Mouse (Mus musculus): ENCODE results near the gene Gm815. TPM values are rescaled to one million over a fixed set of nuclear protein-coding genes. Genes with fewer than 3 reads are reported as not detected.

The Gm815 gene
- total and polyA plus RNA-seq, 3 experiments = not detected

GRCm38 (mm10) chr19:26920816-26921215 lies 35.1 kb downstream of the Gm815 start:
- TF ChIP-seq EP300 (IDR thresholded peaks at IDR 0.05; ENCODE audit: insufficient read depth, low read depth, low read length) = no peak
- TF ChIP-seq POLR2A (IDR thresholded peaks at IDR 0.05; ENCODE audit: insufficient read depth, low read depth, low read length) = no peak
- no peak for TF ChIP-seq CTCF (IDR thresholded peaks at IDR 0.05)
- Histone ChIP-seq H3K4me3 (no peak overlapping the region), H3K36me3 (ENCODE audit: control insufficient read depth, insufficient read depth, low read length) (no peaks in the 10 kb centered on the region), H3K27ac (no peak overlapping the region), H3K27me3 (ENCODE audit: control insufficient read depth, insufficient read depth, low read length) (no peaks in the 10 kb centered on the region), H3K9ac (ENCODE audit: low read depth, low read length) (no peak overlapping the region), H3K79me2 (replicated peaks; ENCODE audit: control insufficient read depth, insufficient read depth, low read length) (no peaks in the 10 kb centered on the region), H3K4me1 (ENCODE audit: control insufficient read depth, insufficient read depth, low read length) (no peaks in the 10 kb centered on the region)
- DNase-seq = no peak
- intact Hi-C loops (cut with DNase I) = no loop called here
- WGBS = 63% methylated on average over 2 of the region's 2 CpGs

DNA sequence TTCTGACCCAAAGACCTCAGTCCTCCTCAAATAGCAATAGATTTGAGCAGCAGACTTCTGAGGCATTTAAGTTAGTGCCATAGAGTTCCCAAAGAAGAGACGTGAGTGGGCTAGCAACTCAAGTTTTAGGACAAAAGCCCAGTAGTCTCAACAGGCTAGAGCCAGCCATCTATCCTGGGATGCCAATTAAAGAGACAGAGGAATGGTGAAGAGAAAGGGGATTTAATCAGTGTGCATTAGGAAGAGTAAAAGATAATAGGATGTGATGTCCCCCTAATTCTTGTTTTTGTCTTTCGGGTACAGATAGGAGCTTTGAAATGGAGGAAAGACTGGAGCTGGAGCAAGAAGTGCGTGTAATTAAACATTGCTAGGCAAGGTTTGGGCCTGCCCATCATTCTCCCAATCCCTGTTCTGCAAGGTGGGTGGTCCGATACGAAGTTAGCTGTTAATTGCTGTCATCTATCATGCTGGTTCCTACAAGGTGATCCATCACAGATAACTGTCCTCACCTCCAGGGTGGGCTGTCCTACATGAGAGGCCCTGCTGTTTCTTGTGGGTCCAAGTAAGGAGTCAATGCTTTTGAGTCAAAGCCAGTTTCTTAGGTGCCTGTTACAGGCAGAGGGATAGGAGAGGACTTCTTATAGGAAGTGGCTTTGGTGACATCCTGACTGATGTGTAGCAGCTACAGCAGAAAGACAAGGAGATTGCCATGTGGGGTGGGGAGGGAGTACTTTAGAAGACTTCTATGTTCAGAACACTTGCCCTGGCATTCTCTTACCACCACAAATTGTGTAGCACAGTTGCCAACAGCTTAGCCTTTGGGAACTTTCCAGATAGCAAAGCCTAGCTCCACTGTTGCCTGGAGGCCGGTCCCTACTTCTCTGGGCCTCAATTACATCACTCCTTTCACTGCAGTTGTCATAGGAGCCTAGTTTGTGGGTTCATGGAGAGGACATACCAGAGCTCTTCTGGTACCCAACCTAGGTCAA lies 44.9 kb downstream of the Gm815 start:
- H3K4me1 ChIP-seq (ENCODE audit: control insufficient read depth, insufficient read depth, low read length) = no peaks in the 10 kb centered on the region
- H3K27ac ChIP-seq = no peak overlapping the region
- no peaks in the 10 kb centered on the region for H3K27me3 ChIP-seq (ENCODE audit: control insufficient read depth, insufficient read depth, low read length)
- H3K9ac ChIP-seq (ENCODE audit: low read depth, low read length) = no peak overlapping the region
- 68% methylated on average over 6 of the region's 6 CpGs for WGBS
- intact Hi-C loops (cut with DNase I) = no loop called here
- H3K36me3 ChIP-seq (ENCODE audit: control insufficient read depth, insufficient read depth, low read length) = no peaks in the 10 kb centered on the region
- H3K4me3 ChIP-seq = no peak overlapping the region
- H3K79me2 ChIP-seq (replicated peaks; ENCODE audit: control insufficient read depth, insufficient read depth, low read length) = no peaks in the 10 kb centered on the region
- TF ChIP-seq POLR2A (IDR thresholded peaks at IDR 0.05; ENCODE audit: insufficient read depth, low read depth, low read length) (no peak), CTCF (IDR thresholded peaks at IDR 0.05) (no peak), EP300 (IDR thresholded peaks at IDR 0.05; ENCODE audit: insufficient read depth, low read depth, low read length) (no peak)
- DNase-seq = no peak

DNA sequence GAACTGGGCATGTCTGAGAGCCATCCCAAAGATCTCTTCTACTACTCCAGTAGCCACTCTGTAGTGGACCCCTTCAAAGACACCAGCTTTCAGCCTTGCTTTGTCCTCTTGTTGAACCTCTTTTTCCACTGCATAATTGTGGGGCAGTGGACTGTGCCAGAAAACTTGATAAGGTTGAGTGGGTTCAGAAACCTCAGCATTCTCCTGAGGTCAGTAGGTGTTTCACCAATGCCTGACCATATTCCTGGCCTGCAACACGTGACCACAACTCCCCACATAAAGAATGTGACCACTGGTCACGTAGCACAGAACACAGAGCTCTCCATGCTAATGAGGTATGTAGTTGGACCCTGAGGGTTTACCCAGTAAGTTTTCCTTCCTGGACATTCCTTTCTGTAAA lies 48.5 kb downstream of the Gm815 start:
- H3K4me1 ChIP-seq (ENCODE audit: control insufficient read depth, insufficient read depth, low read length) = no peaks in the 10 kb centered on the region
- WGBS = 66% methylated on average over 2 of the region's 2 CpGs
- H3K9ac ChIP-seq (ENCODE audit: low read depth, low read length) = no peak overlapping the region
- intact Hi-C loops (cut with DNase I) = no loop called here
- TF ChIP-seq EP300 (IDR thresholded peaks at IDR 0.05; ENCODE audit: insufficient read depth, low read depth, low read length) = no peak
- TF ChIP-seq POLR2A (IDR thresholded peaks at IDR 0.05; ENCODE audit: insufficient read depth, low read depth, low read length) = no peak
- TF ChIP-seq CTCF (IDR thresholded peaks at IDR 0.05) = no peak
- no peaks in the 10 kb centered on the region for H3K36me3 ChIP-seq (ENCODE audit: control insufficient read depth, insufficient read depth, low read length)
- H3K79me2 ChIP-seq (replicated peaks; ENCODE audit: control insufficient read depth, insufficient read depth, low read length) = no peaks in the 10 kb centered on the region
- H3K27ac ChIP-seq = no peak overlapping the region
- no peak overlapping the region for H3K4me3 ChIP-seq
- no peak for DNase-seq
- H3K27me3 ChIP-seq (ENCODE audit: control insufficient read depth, insufficient read depth, low read length) = no peaks in the 10 kb centered on the region

Data from heart, adult 2 months (tissue).